Mouse (Mus musculus) midbrain, embryonic 13.5 days (tissue): ENCODE measurements at regions not wholly inside any gene's neighbourhood (a gene's known extent, or its start where the extent isn't known, plus 50 kb on each side); places are given as distances from the start of the nearest gene placed in this dataset.

ENCODE experiments used
- ATAC-seq: fragments of 200-750 bp; cut with Nextera tagmentation; 2 replicates; pipeline ENCODE4 v1.8.0; 2017; ENCODE audit warnings: mild to moderate bottlenecking, moderate TSS enrichment, moderate library complexity
- H3K27ac ChIP-seq: fragments of 300-500 bp; sonication (generic); 2 replicates; pipeline ENCODE4 v1.5.1; 2015; ENCODE audit warnings: inconsistent platforms, mild to moderate bottlenecking, moderate library complexity
- H3K27me3 ChIP-seq: fragments of 300-500 bp; sonication (generic); 2 replicates; pipeline ENCODE4 v1.6.1; 2015; ENCODE audit warnings: mild to moderate bottlenecking, inconsistent platforms
- H3K36me3 ChIP-seq: fragments of 300-500 bp; sonication (generic); 2 replicates; pipeline ENCODE4 v1.6.1; 2015; ENCODE audit warnings: mild to moderate bottlenecking, inconsistent platforms
- H3K4me1 ChIP-seq: fragments of 300-500 bp; sonication (generic); replicated peaks from 2 replicates; pipeline ENCODE4 v1.6.1; 2015; ENCODE audit warnings: inconsistent platforms
- H3K4me2 ChIP-seq: fragments of 300-500 bp; sonication (generic); replicated peaks from 2 replicates; pipeline ENCODE4 v1.6.1; 2015; ENCODE audit warnings: moderate library complexity, mild to moderate bottlenecking, inconsistent platforms
- H3K4me3 ChIP-seq: fragments of 300-500 bp; sonication (generic); replicated peaks from 2 replicates; pipeline ENCODE4 v1.5.1; 2015; ENCODE audit warnings: mild to moderate bottlenecking, inconsistent platforms
- H3K9ac ChIP-seq: fragments of 300-500 bp; sonication (generic); replicated peaks from 2 replicates; pipeline ENCODE4 v1.6.1; 2015; ENCODE audit warnings: mild to moderate bottlenecking, inconsistent platforms
- H3K9me3 ChIP-seq: fragments of 300-500 bp; sonication (generic); 2 replicates; pipeline ENCODE4 v1.6.1; 2016; ENCODE audit warnings: mild to moderate bottlenecking, inconsistent platforms
- WGBS: fragments of 180-500 bp; shearing (Covaris S2); methylation state at CpG from one replicate; pipeline ENCODE4 v1.1.7; 2015; 5-methylcytosine and 5-hydroxymethylcytosine counted together

DNA sequence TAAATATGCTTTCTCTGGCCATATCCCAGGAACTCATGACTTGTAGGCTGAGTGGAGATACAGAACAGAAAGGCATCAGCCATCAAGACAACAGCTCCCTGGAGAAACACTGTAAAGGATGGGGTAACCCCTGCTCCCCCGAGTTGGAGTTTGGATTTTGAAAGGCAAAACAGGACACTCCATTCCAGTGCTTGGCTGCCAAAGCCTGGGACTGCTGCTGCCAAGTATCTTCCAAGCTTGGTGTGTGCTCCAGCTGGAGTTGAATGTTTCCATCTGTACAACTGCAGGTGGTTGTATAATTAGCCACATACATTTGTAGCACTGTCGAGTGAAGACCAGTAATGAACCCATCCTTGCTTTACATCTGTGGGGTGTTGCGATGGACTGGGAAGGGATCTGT, 62.1 kb downstream of the 4933412E24Rik start:
- WGBS = 83% methylated on average over 3 of the region's 3 CpGs
- no peaks in the 10 kb centered on the region for H3K27me3 ChIP-seq
- no peak overlapping the region for H3K27ac ChIP-seq
- no peak for ATAC-seq
- H3K9ac ChIP-seq = no peak overlapping the region
- no peaks in the 10 kb centered on the region for H3K36me3 ChIP-seq
- H3K4me1 ChIP-seq = no peaks in the 10 kb centered on the region
- H3K9me3 ChIP-seq = no peaks in the 10 kb centered on the region
- no peak overlapping the region for H3K4me2 ChIP-seq
- H3K4me3 ChIP-seq = no peak overlapping the region

DNA sequence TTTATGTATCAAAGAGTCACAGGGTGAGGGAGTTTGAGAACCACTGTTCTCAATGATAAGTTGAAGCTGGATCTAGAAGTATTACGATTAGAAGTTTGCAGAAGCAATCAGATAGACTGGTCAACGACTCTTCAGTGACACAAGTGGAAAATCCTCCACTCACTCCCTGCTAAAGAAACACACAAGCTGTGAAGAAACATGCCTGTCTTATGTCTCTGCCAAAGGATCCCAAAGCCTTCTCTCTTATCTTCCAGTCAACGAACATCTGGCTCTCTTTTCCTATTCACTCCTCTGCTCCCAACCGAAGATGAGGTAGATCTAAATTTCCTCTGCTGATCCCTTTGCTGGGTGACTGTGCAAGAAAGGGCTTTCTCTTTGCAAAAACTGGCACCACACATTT, 62.6 kb downstream of the 4933412E24Rik start:
- Histone ChIP-seq H3K27me3 (no peaks in the 10 kb centered on the region), H3K9ac (no peak overlapping the region), H3K27ac (no peak overlapping the region), H3K9me3 (no peaks in the 10 kb centered on the region), H3K4me2 (no peak overlapping the region), H3K36me3 (no peaks in the 10 kb centered on the region), H3K4me1 (no peaks in the 10 kb centered on the region), H3K4me3 (no peak overlapping the region)
- ATAC-seq = no peak
- WGBS = 86% methylated on average over 4 of the region's 4 CpGs

GRCm38 (mm10) chr15:59950617-59951216, 65.7 kb downstream of the 4933412E24Rik start:
- H3K27ac ChIP-seq = no peak overlapping the region
- no peak for ATAC-seq
- no peak overlapping the region for H3K9ac ChIP-seq
- H3K4me2 ChIP-seq = no peak overlapping the region
- no peak overlapping the region for H3K4me3 ChIP-seq
- H3K36me3 ChIP-seq = no peaks in the 10 kb centered on the region
- no peaks in the 10 kb centered on the region for H3K27me3 ChIP-seq
- WGBS = 86% methylated on average over 3 of the region's 3 CpGs
- no peaks in the 10 kb centered on the region for H3K4me1 ChIP-seq
- no peaks in the 10 kb centered on the region for H3K9me3 ChIP-seq

DNA sequence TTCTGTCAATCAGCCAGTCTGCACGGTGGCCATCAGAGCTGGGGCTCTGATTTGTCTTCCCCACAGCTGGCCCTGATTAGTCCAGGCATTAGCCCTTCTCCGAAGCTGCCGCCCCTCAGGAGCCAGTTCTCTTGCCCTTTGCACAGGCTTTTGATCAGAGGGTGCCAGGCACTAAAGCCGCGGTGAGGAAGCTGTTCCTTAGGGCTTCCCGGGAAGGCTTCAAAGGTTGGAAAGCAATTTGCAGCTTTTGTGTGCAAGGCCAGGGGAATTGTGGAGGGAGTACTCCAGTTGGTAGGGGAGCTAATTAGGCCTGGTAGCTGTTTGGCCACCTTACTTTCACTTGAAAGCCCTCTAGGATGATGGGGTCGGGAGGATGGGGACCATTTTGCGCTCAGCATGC, 71.2 kb downstream of the 4933412E24Rik start:
- Histone ChIP-seq H3K27ac (no peak overlapping the region), H3K9me3 (no peaks in the 10 kb centered on the region), H3K9ac (no peak overlapping the region), H3K4me3 (no peak overlapping the region), H3K27me3 (no peaks in the 10 kb centered on the region), H3K4me1 (peaks cover 10% of the 10 kb centered on the region), H3K36me3 (no peaks in the 10 kb centered on the region), H3K4me2 (no peak overlapping the region)
- ATAC-seq = peak; percentile 95
- WGBS = 5% methylated on average over 8 of the region's 8 CpGs

DNA sequence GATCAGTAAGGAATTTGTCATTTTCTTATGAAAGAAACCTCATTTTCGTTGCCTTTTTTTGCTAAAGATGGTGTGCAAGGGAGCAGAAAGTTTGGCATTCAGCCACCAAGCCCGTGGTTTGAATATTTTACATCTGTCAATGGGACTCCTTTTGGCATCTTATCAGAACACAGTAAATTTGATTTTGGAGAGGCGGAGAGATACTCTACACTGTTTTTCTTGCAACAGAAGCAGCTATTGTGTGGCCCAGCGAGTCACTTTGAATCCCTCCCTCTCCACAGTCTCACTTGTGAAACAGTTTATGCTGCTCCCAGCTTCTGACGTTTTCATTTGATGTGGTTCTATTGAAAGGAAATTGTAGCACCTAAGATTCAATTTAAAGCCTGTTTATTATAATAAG, 79.9 kb downstream of the 4933412E24Rik start:
- Histone ChIP-seq H3K27me3 (no peaks in the 10 kb centered on the region), H3K27ac (0 out of 2 replicates have a peak overlapping the region, but pooled peaks have one; percentile 3), H3K9ac (no peak overlapping the region), H3K4me2 (no peak overlapping the region), H3K4me1 (peaks cover 8% of the 10 kb centered on the region; the same call in 1 of the 2 replicates), H3K9me3 (0 out of 2 replicates have a peak, but pooled peaks cover 4% of the 10 kb centered on the region), H3K4me3 (no peak overlapping the region), H3K36me3 (no peaks in the 10 kb centered on the region)
- 36% methylated on average over 5 of the region's 5 CpGs for WGBS
- no peak for ATAC-seq

GRCm38 (mm10) chr15:59913860-59914259, 102.6 kb downstream of the 4933412E24Rik start:
- Histone ChIP-seq H3K4me3 (no peak overlapping the region), H3K36me3 (no peaks in the 10 kb centered on the region), H3K9ac (no peak overlapping the region), H3K27me3 (no peaks in the 10 kb centered on the region), H3K27ac (no peak overlapping the region), H3K4me2 (no peak overlapping the region), H3K4me1 (no peaks in the 10 kb centered on the region), H3K9me3 (no peaks in the 10 kb centered on the region)
- 79% methylated on average over 4 of the region's 4 CpGs for WGBS
- ATAC-seq = no peak

GRCm38 (mm10) chr15:59908300-59908699, 108.1 kb downstream of the 4933412E24Rik start:
- 79% methylated on average over 2 of the region's 2 CpGs for WGBS
- Histone ChIP-seq H3K27me3 (no peaks in the 10 kb centered on the region), H3K4me1 (peaks cover 5% of the 10 kb centered on the region; the same call in 1 of the 2 replicates), H3K4me3 (no peak overlapping the region), H3K9me3 (no peaks in the 10 kb centered on the region), H3K4me2 (no peak overlapping the region), H3K27ac (no peak overlapping the region), H3K36me3 (no peaks in the 10 kb centered on the region), H3K9ac (no peak overlapping the region)
- ATAC-seq = 0 out of 2 replicates have a peak, but pooled peaks have one; percentile 62

DNA sequence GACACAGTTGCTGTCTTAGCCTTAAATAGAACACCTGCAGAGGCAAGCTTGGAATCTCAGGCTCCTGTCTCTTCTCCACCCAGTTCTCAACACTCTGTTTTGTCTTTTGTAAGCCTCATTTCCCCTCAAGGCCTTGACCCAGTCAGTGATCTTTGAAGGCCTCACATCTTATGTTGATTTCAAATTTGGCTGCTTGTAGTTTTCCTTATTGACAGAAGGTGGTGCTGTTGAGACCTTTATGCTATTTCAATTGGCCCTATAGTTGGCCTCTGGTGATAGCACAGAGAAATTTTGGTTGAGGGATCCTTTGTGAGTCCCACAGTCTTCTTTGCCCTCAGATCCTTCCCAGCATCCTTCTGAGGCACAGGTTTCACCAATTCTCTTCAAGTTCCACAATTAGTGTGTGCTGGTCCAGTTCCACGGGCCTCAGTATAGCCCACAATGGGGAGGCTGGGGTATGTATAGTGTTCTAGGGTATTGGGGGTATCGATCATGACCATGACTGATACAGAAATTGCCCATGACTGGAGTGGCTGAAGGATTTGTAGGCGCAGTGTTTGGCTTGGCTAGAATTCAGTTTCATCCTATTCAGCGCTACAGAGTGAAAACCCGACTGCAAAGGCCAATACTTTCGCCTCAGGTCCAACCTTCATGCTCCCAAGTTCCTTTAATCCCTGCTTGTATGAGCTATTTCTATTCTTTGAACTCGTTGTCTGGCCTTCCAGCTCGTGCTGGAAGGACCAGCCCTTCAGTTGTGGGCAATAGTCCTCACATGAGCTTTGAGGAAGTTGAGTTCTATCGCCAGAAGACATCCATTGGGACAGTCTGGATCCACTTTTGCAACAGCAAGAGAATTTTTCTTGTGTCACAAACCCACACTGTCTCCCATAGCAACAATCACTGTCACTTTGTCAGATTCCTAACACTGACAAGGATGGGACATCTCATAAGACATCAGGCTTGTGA, 110.3 kb downstream of the 4933412E24Rik start:
- Histone ChIP-seq H3K27ac (no peak overlapping the region), H3K36me3 (no peaks in the 10 kb centered on the region), H3K4me3 (no peak overlapping the region), H3K9ac (no peak overlapping the region), H3K4me2 (no peak overlapping the region), H3K27me3 (no peaks in the 10 kb centered on the region), H3K4me1 (peaks cover 5% of the 10 kb centered on the region; the same call in 1 of the 2 replicates), H3K9me3 (no peaks in the 10 kb centered on the region)
- ATAC-seq = peak; percentile 55
- WGBS = 80% methylated on average over 9 of the region's 9 CpGs

DNA sequence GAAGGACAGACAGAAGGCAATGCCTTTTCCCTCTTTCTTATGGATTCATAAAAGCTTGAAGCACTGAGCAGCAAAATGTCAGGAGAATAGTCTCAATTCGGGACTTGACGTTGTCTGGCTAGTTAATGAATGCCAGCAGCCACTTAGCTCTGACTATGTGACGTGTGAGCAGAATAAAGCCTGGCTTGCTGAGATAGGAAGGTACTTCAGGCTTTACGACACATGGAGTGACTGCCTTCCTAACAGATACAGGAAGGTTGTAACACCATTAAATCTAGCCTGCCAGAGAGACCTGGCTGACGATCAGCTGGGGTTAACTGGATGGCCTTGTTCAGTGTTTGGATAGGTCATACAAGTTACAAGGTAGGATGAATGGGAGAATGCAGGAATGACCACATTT, 111.7 kb downstream of the 4933412E24Rik start:
- Histone ChIP-seq H3K4me1 (peaks cover 5% of the 10 kb centered on the region; the same call in 1 of the 2 replicates), H3K27me3 (no peaks in the 10 kb centered on the region), H3K9ac (no peak overlapping the region), H3K9me3 (no peaks in the 10 kb centered on the region), H3K27ac (no peak overlapping the region), H3K4me3 (no peak overlapping the region), H3K36me3 (no peaks in the 10 kb centered on the region), H3K4me2 (no peak overlapping the region)
- ATAC-seq = no peak
- WGBS = 79% methylated on average over 5 of the region's 5 CpGs

DNA sequence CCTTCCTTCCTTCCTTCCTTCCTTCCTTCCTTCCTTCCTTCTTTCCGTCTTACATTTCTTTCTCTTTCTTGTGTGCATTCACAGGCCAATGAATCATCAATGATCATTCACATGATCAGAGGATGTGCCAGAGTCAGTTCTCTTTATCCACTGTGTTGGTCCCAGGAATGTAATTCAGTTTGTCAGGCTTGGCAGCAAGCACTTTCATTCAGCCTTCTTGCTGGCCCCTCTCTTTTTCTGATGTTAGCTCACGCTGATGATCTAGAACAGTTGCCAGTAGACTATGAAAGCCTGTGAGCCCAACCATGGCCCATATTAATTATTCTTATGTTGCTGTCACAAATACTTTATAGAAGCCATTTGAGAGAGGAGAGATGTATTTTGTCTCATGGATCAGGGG, 127.4 kb downstream of the 4933412E24Rik start:
- 87% methylated on average over 2 of the region's 2 CpGs for WGBS
- no peaks in the 10 kb centered on the region for H3K27me3 ChIP-seq
- no peak overlapping the region for H3K9ac ChIP-seq
- no peak overlapping the region for H3K27ac ChIP-seq
- no peaks in the 10 kb centered on the region for H3K36me3 ChIP-seq
- H3K4me3 ChIP-seq = no peak overlapping the region
- H3K4me2 ChIP-seq = no peak overlapping the region
- H3K9me3 ChIP-seq = no peaks in the 10 kb centered on the region
- no peak for ATAC-seq
- H3K4me1 ChIP-seq = no peaks in the 10 kb centered on the region

- Histone ChIP-seq H3K4me1 (no peaks in the 10 kb centered on the region), H3K27ac (no peak overlapping the region), H3K9ac (no peak overlapping the region), H3K4me2 (no peak overlapping the region), H3K9me3 (no peaks in the 10 kb centered on the region), H3K4me3 (no peak overlapping the region), H3K27me3 (no peaks in the 10 kb centered on the region), H3K36me3 (no peaks in the 10 kb centered on the region)
- ATAC-seq = no peak
- WGBS = 25% methylated on average over 2 of the region's 2 CpGs
Measured at GRCm38 (mm10) chr15:59888131-59888459, 128.3 kb downstream of the 4933412E24Rik start.

DNA sequence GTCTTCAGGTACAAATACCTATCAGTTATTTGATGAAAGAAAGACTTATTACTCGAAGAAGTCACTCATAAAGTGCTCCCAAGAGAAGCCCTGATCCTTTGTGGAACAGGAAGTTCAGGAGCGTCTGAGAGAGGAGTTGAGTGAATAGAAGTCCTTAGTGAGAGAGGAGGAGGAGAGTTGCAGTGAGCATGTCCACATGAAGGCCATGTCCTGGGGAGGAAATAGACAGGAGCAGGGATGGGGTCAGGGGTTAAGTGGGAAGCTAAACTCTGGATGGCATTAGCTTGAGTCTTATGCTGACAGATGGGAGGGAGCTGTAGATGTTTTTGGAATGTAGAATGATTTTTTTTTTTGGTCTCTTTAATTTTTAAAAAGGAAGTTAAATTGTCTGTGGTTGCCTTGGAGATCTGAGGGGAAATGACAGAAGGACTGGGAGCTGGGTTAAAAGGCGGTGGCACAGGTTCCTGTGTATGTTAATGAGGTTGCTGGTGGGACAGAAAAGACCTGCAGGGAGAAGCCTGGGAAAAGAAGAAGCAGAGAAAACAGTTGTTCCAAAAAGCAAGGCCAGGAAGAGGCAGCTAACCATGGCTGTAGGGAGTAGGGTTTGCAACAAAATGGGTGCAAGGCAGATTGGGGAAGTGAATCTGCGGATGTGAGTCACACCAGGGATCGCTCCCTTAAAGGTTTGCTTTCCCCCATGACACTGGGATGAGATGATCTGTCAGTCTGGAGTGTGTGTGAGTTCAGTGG, 128.9 kb downstream of the 4933412E24Rik start:
- Histone ChIP-seq H3K36me3 (no peaks in the 10 kb centered on the region), H3K9ac (no peak overlapping the region), H3K27ac (no peak overlapping the region), H3K27me3 (no peaks in the 10 kb centered on the region), H3K4me2 (no peak overlapping the region), H3K4me3 (no peak overlapping the region), H3K9me3 (no peaks in the 10 kb centered on the region), H3K4me1 (no peaks in the 10 kb centered on the region)
- WGBS = 44% methylated on average over 5 of the region's 5 CpGs
- no peak for ATAC-seq
